Mouse (Mus musculus) lung, embryonic 15.5 days (tissue): ENCODE data around the gene Actn1. TPM values are rescaled to one million over a fixed set of nuclear protein-coding genes. Genes with fewer than 3 reads are reported as not detected.
"Not testable (repeated sequence)": the region's sequence is repeated elsewhere in the genome, so short reads cannot be mapped to it uniquely, and the experiment has no call there.

Experiments
- ATAC-seq: fragments of 200-750 bp; cut with Nextera tagmentation; 2 replicates; pipeline ENCODE4 v1.8.0; 2017; ENCODE audit warnings: moderate number of reproducible peaks, borderline replicate concordance; ENCODE audit not compliant: low FRiP score, low TSS enrichment; ENCODE audit errors: extremely low read depth
- H3K27ac ChIP-seq: fragments of 300-500 bp; sonication (generic); 2 replicates; pipeline ENCODE4 v1.5.1; 2015; ENCODE audit warnings: moderate library complexity, mild to moderate bottlenecking, inconsistent platforms
- H3K27me3 ChIP-seq: fragments of 300-500 bp; sonication (generic); 2 replicates; pipeline ENCODE4 v1.6.1; 2015; ENCODE audit warnings: inconsistent platforms
- H3K36me3 ChIP-seq: fragments of 300-500 bp; sonication (generic); 2 replicates; pipeline ENCODE4 v1.6.1; 2015; ENCODE audit warnings: inconsistent platforms
- H3K4me1 ChIP-seq: fragments of 300-500 bp; sonication (generic); 2 replicates; pipeline ENCODE4 v1.6.1; 2015; ENCODE audit warnings: inconsistent platforms
- H3K4me2 ChIP-seq: fragments of 300-500 bp; sonication (generic); 2 replicates; pipeline ENCODE4 v1.6.1; 2015; ENCODE audit warnings: inconsistent platforms, mild to moderate bottlenecking, moderate library complexity
- H3K4me3 ChIP-seq: fragments of 300-500 bp; sonication (generic); 2 replicates; pipeline ENCODE4 v1.5.1; 2015; ENCODE audit warnings: mild to moderate bottlenecking, inconsistent platforms
- H3K9ac ChIP-seq: fragments of 300-500 bp; sonication (generic); 2 replicates; pipeline ENCODE4 v1.6.1; 2015; ENCODE audit warnings: inconsistent platforms
- H3K9me3 ChIP-seq: fragments of 300-500 bp; sonication (generic); 2 replicates; pipeline ENCODE4 v1.6.1; 2016; ENCODE audit warnings: inconsistent platforms
- WGBS: fragments of 180-500 bp; shearing (Covaris S2); methylation state at CpG from one replicate; pipeline ENCODE4 v1.1.7; 2015; 5-methylcytosine and 5-hydroxymethylcytosine counted together
- polyA plus RNA-seq: library from polyadenylated mRNA; unstranded; fragments of >200 nt; fragmentation: Nextera tagmentation; extraction: Ambion mirVana; gene quantifications from 2 replicates; pipeline ENCODE4 v1.2.1, GENCODE M21; 2015

Gene Actn1
- polyA plus RNA-seq, result 53.4 and 57.3 TPM in 2 replicates

DNA sequence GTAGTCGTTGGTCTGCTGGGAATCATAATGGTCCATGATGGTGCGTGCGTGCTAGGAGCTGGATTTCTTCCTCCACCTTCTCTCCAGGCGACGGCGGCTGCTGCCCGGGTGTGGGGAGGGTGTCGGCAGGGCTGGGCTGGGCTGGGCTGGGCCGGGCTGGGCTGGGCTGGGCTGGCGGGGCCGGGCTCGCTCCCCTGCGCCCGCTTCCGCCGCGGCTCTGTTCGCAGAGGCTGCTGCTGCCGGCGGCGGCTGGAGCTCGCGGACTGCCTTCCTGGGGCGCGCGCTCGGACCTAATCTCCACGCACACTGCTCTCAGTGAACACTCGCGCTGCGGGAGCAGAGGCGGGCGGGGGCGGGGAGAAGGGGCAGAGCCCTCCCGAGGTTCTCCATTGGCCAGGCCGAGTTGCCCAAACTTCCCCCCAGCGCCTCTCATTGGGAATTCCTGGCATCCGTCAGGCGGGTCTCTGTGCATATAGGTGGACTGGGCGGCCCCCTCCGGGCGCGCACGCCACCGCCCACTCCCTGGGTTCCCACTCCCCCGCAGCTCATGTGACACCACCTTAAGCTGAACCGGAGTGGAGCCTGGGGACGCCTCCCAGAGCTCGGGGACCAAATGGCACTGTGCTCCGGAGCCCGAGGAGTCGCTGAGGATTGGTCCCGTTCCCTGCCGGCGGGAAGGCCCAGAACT, at the start of gene Actn1:
TSS of gene Actn1 (minus strand) at position 316 of the 688 bp plus-strand sequence.
- Histone ChIP-seq H3K9ac (peak within 1 kb of the TSS; percentile 90), H3K9me3 (no peaks in the 10 kb centered on the region), H3K27me3 (no peaks in the 10 kb centered on the region), H3K36me3 (no peaks in the 10 kb centered on the region), H3K4me2 (peak within 1 kb of the TSS; percentile 80), H3K4me1 (peaks cover 45% of the 10 kb centered on the region), H3K27ac (peak within 1 kb of the TSS; percentile 98), H3K4me3 (peak within 1 kb of the TSS; percentile 74)
- WGBS, result under 1% methylated on average over 52 of the region's 55 CpGs
- peak; percentile 94 for ATAC-seq

DNA sequence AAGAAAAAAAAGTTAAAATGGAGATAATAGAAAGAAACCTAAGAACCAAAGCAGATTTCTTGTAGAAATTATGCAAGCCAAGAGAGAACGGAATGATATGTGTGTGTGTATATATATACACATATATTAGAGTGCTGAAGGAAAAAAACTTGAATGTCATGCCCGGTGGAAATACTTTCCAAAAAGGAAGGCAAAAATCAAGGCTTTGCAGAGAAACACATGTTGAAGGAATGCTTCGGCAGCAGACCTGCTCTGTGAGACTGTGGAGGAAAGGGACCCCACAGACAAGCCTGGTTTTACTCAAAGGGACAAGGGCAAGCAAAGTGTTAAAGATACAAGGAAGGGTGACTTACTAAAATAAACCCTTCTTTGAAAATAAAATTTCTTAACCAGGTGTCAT, 47.4 kb upstream of the Actn1 start:
- WGBS, result 48% methylated on average over 3 of the region's 3 CpGs
- Histone ChIP-seq H3K4me2 (no peak overlapping the region), H3K27me3 (no peaks in the 10 kb centered on the region), H3K9me3 (no peaks in the 10 kb centered on the region), H3K4me1 (no peaks in the 10 kb centered on the region), H3K36me3 (no peaks in the 10 kb centered on the region), H3K9ac (no peak overlapping the region), H3K27ac (no peak overlapping the region), H3K4me3 (no peak overlapping the region)
- ATAC-seq, result no peak

DNA sequence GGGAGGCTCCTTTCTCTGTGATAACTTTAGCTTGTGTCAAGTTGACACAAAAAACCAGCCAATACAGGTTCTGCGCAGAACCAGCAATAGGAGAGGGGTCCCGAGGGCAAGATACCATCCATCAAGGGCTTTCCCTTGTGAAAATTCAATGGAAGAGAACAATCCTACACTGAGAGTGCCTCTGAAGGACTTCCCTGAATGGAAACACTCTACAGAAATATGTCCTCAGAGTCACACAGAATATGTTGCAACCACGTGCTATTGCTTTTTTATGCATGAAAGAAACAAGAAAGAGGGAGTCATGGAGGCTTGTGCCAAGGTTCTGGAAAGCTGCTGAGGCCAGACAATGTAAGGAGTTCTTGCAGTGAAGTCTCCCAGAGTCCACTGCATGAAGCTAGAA, 44.3 kb upstream of the Actn1 start:
- ATAC-seq, result no peak
- 89% methylated on average over 3 of the region's 3 CpGs for WGBS
- Histone ChIP-seq H3K4me1 (no peaks in the 10 kb centered on the region), H3K9me3 (no peaks in the 10 kb centered on the region), H3K27me3 (no peaks in the 10 kb centered on the region), H3K36me3 (no peaks in the 10 kb centered on the region), H3K4me2 (no peak overlapping the region), H3K9ac (no peak overlapping the region), H3K27ac (no peak overlapping the region), H3K4me3 (no peak overlapping the region)

DNA sequence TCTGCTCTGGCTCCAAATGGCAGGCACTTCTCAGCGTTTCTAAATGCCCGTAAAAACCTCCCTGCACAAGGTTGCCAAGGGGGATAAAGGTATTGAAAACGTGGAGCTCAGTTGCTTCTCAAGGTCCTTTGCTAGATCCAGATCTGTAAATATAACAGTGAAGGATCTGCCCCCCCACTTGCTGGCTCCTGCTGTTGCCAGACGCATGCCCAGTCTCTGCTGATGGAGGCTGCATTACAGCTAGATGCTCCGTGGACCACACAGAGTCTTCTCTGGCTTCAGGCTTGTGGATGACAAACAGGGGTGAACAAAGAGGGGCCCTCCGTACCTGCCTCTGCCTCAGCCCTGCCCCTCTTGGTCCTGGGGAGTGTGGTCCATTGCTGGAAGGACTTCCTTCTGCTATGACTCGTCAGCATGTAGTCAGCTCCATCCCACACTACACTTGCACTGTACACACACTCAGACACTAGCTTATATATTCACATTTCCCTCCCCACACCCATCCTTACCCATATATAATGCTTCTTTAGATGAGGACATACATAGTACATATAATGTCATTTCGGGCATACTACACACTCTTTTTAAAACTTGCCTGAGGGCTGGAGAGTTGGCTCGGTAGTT, 40.8 kb upstream of the Actn1 start:
- no peak for ATAC-seq
- H3K36me3 ChIP-seq, result no peaks in the 10 kb centered on the region
- no peak overlapping the region for H3K4me2 ChIP-seq
- H3K27ac ChIP-seq, result no peak overlapping the region
- 68% methylated on average over 9 of the region's 9 CpGs for WGBS
- H3K4me3 ChIP-seq, result no peak overlapping the region
- H3K9ac ChIP-seq, result no peak overlapping the region
- no peaks in the 10 kb centered on the region for H3K9me3 ChIP-seq
- H3K4me1 ChIP-seq, result no peaks in the 10 kb centered on the region
- no peaks in the 10 kb centered on the region for H3K27me3 ChIP-seq

- no peaks in the 10 kb centered on the region for H3K36me3 ChIP-seq
- no peak overlapping the region for H3K9ac ChIP-seq
- no peak overlapping the region for H3K4me2 ChIP-seq
- no peaks in the 10 kb centered on the region for H3K9me3 ChIP-seq
- ATAC-seq, result no peak
- H3K4me3 ChIP-seq, result no peak overlapping the region
- H3K27me3 ChIP-seq, result no peaks in the 10 kb centered on the region
- H3K4me1 ChIP-seq, result no peaks in the 10 kb centered on the region
- H3K27ac ChIP-seq, result no peak overlapping the region
- 30% methylated on average over 6 of the region's 6 CpGs for WGBS
These were observed 38.5 kb upstream of the Actn1 start for GRCm38 (mm10) chr12:80298714-80299113.

GRCm38 (mm10) chr12:80291895-80292435, 31.8 kb upstream of the Actn1 start:
- no peak overlapping the region for H3K27ac ChIP-seq
- no peak overlapping the region for H3K4me2 ChIP-seq
- ATAC-seq, result no peak
- no peaks in the 10 kb centered on the region for H3K36me3 ChIP-seq
- H3K27me3 ChIP-seq, result no peaks in the 10 kb centered on the region
- no peaks in the 10 kb centered on the region for H3K4me1 ChIP-seq
- WGBS, result 44% methylated on average over 3 of the region's 3 CpGs
- no peaks in the 10 kb centered on the region for H3K9me3 ChIP-seq
- H3K9ac ChIP-seq, result no peak overlapping the region
- no peak overlapping the region for H3K4me3 ChIP-seq

DNA sequence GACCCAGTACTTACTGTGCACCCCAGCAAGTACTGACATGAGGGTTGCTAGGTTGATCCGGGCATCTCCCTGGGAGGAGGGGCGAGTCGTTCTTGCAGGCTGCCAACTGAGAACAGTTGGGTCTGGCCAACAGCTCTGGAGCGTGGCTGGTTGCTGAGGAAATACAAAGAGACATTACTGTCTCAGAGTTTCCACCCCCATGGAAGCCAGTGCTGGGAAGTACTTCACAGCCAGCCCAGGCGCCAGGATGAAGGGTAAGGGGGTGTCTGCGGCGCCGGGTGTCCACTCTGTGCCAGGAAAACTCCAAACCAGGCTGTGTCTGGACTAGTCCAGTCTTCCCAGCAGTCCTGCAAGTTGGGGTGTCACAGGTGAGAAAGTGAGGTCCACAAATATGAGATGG, 30.8 kb upstream of the Actn1 start:
- Histone ChIP-seq H3K4me1 (no peaks in the 10 kb centered on the region), H3K36me3 (no peaks in the 10 kb centered on the region), H3K4me2 (no peak overlapping the region), H3K9ac (no peak overlapping the region), H3K27me3 (no peaks in the 10 kb centered on the region), H3K4me3 (no peak overlapping the region), H3K9me3 (no peaks in the 10 kb centered on the region), H3K27ac (no peak overlapping the region)
- WGBS, result 78% methylated on average over 8 of the region's 8 CpGs
- no peak for ATAC-seq

DNA sequence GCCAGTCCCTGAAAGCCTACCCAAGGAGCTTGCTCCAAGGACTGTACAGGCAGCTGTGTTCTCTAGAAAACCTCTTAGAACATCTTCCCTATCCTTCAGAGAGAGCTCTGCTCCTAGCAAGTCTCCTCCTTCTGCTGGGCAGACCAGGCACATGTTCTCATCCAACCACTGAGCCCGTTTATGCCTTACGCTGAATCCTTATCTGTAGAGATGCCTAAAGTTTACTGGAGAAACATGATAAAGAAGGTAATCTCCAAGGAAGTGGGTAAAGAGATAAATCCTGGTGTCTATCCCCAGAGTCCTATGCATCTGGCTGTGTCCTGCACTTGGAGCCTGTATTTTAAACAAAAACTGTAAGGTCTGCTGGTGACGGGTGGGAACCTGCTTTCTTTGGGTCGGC, 30.3 kb upstream of the Actn1 start:
- Histone ChIP-seq H3K4me3 (no peak overlapping the region), H3K27ac (no peak overlapping the region)
- WGBS, result 75% methylated on average over 4 of the region's 4 CpGs

DNA sequence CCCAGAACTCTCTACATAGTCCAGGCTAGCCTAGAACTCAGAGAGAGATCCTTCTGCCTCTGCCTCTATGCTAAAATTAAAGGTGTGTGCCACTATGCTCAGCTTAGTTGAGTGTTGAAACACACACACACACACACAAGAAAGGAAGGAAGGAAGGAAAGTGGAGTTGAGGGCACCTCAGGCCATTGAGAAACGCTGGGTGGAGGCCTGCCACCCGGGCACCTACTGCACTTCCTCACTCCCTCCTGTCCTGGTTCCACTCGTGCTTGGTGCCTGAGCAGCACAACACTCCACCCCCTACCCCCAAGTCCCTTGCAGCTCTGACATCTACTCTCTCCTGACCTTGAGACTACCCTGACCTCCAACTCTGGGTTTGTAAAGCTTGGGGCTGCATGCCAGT, 29.6 kb upstream of the Actn1 start:
- H3K36me3 ChIP-seq, result no peaks in the 10 kb centered on the region
- WGBS, result 58% methylated on average over 3 of the region's 3 CpGs
- ATAC-seq, result no peak

More for the DNA sequence above, 30.3 kb upstream of the Actn1 start:
- H3K4me1 ChIP-seq, result no peaks in the 10 kb centered on the region
- H3K27me3 ChIP-seq, result no peaks in the 10 kb centered on the region
- H3K9me3 ChIP-seq, result no peaks in the 10 kb centered on the region
- no peak overlapping the region for H3K9ac ChIP-seq
- no peak overlapping the region for H3K4me2 ChIP-seq
- no peak for ATAC-seq
- H3K36me3 ChIP-seq, result no peaks in the 10 kb centered on the region

DNA sequence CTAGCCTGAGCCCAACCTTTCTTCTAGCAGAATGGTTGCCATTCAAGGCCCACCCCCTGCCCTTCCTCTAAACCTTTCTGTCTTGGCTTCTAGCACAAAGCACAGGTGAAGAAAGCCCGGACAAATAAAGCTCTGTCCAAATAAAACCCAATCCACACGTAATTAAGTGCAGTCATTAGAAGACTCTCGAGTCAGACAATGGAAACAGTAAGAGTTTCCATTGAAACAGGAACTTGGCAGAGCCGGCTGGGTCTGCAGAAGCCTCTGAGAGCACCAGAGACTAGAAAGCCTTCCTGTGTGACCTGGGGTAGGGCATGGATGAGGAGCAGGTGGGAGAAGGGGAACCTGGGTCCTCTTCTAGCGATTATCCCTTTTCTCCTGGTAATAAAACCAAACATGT, 25.7 kb upstream of the Actn1 start:
- H3K9me3 ChIP-seq, result no peaks in the 10 kb centered on the region
- H3K4me1 ChIP-seq, result no peaks in the 10 kb centered on the region
- H3K4me2 ChIP-seq, result no peak overlapping the region
- H3K4me3 ChIP-seq, result no peak overlapping the region
- 49% methylated on average over 5 of the region's 5 CpGs for WGBS
- H3K9ac ChIP-seq, result no peak overlapping the region
- no peak overlapping the region for H3K27ac ChIP-seq
- H3K27me3 ChIP-seq, result no peaks in the 10 kb centered on the region
- no peaks in the 10 kb centered on the region for H3K36me3 ChIP-seq
- ATAC-seq, result no peak

More for the DNA sequence above, 29.6 kb upstream of the Actn1 start:
- no peak overlapping the region for H3K27ac ChIP-seq
- no peak overlapping the region for H3K4me2 ChIP-seq
- no peaks in the 10 kb centered on the region for H3K9me3 ChIP-seq
- no peaks in the 10 kb centered on the region for H3K4me1 ChIP-seq
- H3K27me3 ChIP-seq, result no peaks in the 10 kb centered on the region
- H3K4me3 ChIP-seq, result no peak overlapping the region
- no peak overlapping the region for H3K9ac ChIP-seq

DNA sequence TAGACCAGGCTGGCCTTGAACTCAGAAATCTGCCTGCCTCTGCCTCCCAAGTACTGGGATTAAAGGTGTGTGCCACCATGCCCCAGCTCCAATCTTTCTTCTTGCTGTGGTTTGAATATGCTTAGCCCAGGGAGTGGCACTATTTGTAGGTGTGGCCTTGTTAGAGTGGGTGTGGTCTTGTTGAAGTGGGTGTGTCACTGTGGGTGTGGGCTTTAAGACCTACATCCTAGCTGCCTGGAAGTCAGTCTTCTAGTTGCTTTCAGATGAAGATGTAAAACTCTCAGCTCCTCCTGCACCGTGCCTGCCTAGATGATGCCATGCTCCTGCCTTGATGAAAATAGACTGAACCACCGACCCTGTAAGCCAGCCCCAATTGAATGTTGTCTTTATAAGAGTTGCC, 24.1 kb upstream of the Actn1 start:
- not testable (repeated sequence) for H3K36me3 ChIP-seq, H3K9me3 ChIP-seq, ATAC-seq, H3K27me3 ChIP-seq, H3K27ac ChIP-seq, H3K4me3 ChIP-seq, H3K9ac ChIP-seq, H3K4me1 ChIP-seq, H3K4me2 ChIP-seq
- WGBS, result 80% methylated on average over 2 of the region's 2 CpGs

DNA sequence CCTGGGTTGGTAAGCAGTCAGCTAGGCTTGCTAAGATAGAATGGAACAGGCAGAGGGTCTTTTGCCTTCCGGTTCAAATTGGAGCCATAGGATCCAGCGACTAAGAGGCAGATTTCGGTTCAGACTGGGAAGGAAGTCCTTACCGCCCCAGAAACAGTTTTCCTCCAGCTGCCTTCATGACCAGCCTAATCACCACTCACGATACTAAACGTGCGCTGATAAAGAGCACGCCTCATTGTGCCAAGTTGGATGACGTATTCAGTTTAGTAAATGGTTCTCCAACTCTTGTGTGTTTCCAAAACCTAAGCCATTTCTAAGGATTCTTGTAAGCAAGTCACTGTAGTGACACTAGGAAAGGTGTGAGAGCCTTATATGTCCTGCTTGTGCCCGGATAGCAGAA, 18.7 kb upstream of the Actn1 start:
- Histone ChIP-seq H3K27me3 (no peaks in the 10 kb centered on the region), H3K4me1 (peaks cover 6% of the 10 kb centered on the region), H3K27ac (no peak overlapping the region), H3K36me3 (no peaks in the 10 kb centered on the region), H3K9ac (no peak overlapping the region), H3K4me3 (no peak overlapping the region), H3K4me2 (no peak overlapping the region), H3K9me3 (no peaks in the 10 kb centered on the region)
- ATAC-seq, result no peak
- WGBS, result 64% methylated on average over 10 of the region's 10 CpGs
